Mouse (Mus musculus) neural tube, embryonic 15.5 days (tissue): ENCODE results near the gene Mta2. TPM values are rescaled to one million over a fixed set of nuclear protein-coding genes. Genes with fewer than 3 reads are reported as not detected.

Experiments
- ATAC-seq: fragments of 200-750 bp; cut with Nextera tagmentation; 2 replicates; pipeline ENCODE4 v1.8.0; 2017; ENCODE audit warnings: mild to moderate bottlenecking, moderate TSS enrichment, moderate library complexity; ENCODE audit not compliant: low FRiP score
- H3K27ac ChIP-seq: fragments of 300-500 bp; sonication (generic); replicated peaks from 2 replicates; pipeline ENCODE4 v1.5.1; 2015; ENCODE audit warnings: mild to moderate bottlenecking, inconsistent platforms
- H3K27me3 ChIP-seq: fragments of 300-500 bp; sonication (generic); replicated peaks from 2 replicates; pipeline ENCODE4 v1.6.1; 2015; ENCODE audit warnings: inconsistent platforms
- H3K36me3 ChIP-seq: fragments of 300-500 bp; sonication (generic); 2 replicates; pipeline ENCODE4 v1.6.1; 2015; ENCODE audit warnings: inconsistent platforms
- H3K4me1 ChIP-seq: fragments of 300-500 bp; sonication (generic); 2 replicates; pipeline ENCODE4 v1.6.1; 2015; ENCODE audit warnings: inconsistent platforms
- H3K4me2 ChIP-seq: fragments of 300-500 bp; sonication (generic); 2 replicates; pipeline ENCODE4 v1.6.1; 2015; ENCODE audit warnings: inconsistent platforms, mild to moderate bottlenecking, moderate library complexity
- H3K4me3 ChIP-seq: fragments of 300-500 bp; sonication (generic); replicated peaks from 2 replicates; pipeline ENCODE4 v1.5.1; 2015; ENCODE audit warnings: mild to moderate bottlenecking, inconsistent platforms
- H3K9ac ChIP-seq: fragments of 300-500 bp; sonication (generic); replicated peaks from 2 replicates; pipeline ENCODE4 v1.6.1; 2015; ENCODE audit warnings: mild to moderate bottlenecking, inconsistent platforms
- H3K9me3 ChIP-seq: fragments of 300-500 bp; sonication (generic); replicated peaks from 2 replicates; pipeline ENCODE4 v1.6.1; 2016; ENCODE audit warnings: inconsistent platforms
- WGBS: fragments of 180-500 bp; shearing (Covaris S2); methylation state at CpG from one replicate; pipeline ENCODE4 v1.1.7; 2015; ENCODE audit warnings: mixed read lengths; 5-methylcytosine and 5-hydroxymethylcytosine counted together
- polyA plus RNA-seq: library from polyadenylated mRNA; unstranded; fragments of >200 nt; fragmentation: Nextera tagmentation; extraction: Ambion mirVana; gene quantifications from 2 replicates; pipeline ENCODE4 v1.2.1, GENCODE M21; 2015

Mta2 gene
- polyA plus RNA-seq, 1 experiment from 2014 or later = 94.8 TPM

DNA sequence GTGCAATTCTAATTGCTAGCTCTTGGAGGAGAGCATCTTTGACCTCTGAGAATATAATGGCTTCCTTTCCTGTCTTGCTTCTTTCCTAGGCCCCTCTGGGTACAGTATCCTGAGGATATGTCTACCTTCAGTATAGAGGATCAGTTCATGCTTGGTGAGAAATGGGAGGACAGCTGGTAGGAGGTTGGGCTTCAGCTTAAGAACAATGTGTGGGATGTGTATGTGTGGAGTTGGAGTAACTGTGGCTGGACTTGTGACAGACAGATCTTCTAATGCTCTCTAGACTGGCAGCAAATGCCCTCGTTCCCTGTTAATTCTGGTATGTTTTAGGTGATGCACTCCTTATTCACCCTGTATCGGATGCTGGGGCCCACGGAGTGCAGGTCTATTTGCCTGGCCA is 27.5 kb upstream of the Mta2 start:
- Histone ChIP-seq H3K4me3 (no peak overlapping the region), H3K4me1 (no peaks in the 10 kb centered on the region), H3K27me3 (no peaks in the 10 kb centered on the region), H3K9ac (no peak overlapping the region), H3K27ac (no peak overlapping the region), H3K4me2 (no peak overlapping the region), H3K9me3 (no peaks in the 10 kb centered on the region), H3K36me3 (peaks cover 75% of the 10 kb centered on the region)
- WGBS = 98% methylated on average over 3 of the region's 3 CpGs
- ATAC-seq = no peak

DNA sequence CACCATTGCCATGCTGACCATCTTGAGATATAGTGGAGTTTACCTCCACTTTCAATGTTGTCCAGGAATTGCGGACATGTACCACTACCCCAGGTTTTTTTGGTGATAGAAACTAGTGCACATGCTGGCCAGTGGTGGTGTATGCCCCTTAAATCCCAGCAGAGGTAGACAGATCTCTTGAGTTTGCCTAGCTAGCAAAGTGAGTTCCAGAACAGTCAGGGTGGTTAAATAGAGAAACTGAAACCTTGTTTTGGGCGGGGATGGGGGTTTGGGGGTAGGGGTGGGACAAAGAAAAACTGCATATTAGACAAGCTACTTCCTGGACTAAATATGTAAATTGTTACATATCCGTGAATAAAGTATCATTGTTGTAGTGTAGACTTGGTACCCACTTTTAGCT is 22.7 kb upstream of the Mta2 start:
- Histone ChIP-seq H3K4me3 (no peak overlapping the region), H3K27me3 (no peaks in the 10 kb centered on the region), H3K27ac (no peak overlapping the region), H3K9me3 (no peaks in the 10 kb centered on the region), H3K4me1 (peaks cover 18% of the 10 kb centered on the region), H3K4me2 (no peak overlapping the region), H3K36me3 (peaks cover 37% of the 10 kb centered on the region), H3K9ac (no peak overlapping the region)
- no peak for ATAC-seq
- 90% methylated on average over 3 of the region's 3 CpGs for WGBS

GRCm38 (mm10) chr19:8919684-8920072 is 22.0 kb upstream of the Mta2 start:
- Histone ChIP-seq H3K27me3 (no peaks in the 10 kb centered on the region), H3K4me3 (peak overlapping the region; percentile 66), H3K9ac (peak overlapping the region; percentile 64), H3K27ac (peak overlapping the region; percentile 90), H3K4me1 (peaks cover 18% of the 10 kb centered on the region), H3K36me3 (peaks cover 30% of the 10 kb centered on the region), H3K4me2 (peak overlapping the region; percentile 67), H3K9me3 (no peaks in the 10 kb centered on the region)
- 0 out of 2 replicates have a peak, but pooled peaks have one; percentile 2 for ATAC-seq
- 51% methylated on average over 6 of the region's 6 CpGs for WGBS

DNA sequence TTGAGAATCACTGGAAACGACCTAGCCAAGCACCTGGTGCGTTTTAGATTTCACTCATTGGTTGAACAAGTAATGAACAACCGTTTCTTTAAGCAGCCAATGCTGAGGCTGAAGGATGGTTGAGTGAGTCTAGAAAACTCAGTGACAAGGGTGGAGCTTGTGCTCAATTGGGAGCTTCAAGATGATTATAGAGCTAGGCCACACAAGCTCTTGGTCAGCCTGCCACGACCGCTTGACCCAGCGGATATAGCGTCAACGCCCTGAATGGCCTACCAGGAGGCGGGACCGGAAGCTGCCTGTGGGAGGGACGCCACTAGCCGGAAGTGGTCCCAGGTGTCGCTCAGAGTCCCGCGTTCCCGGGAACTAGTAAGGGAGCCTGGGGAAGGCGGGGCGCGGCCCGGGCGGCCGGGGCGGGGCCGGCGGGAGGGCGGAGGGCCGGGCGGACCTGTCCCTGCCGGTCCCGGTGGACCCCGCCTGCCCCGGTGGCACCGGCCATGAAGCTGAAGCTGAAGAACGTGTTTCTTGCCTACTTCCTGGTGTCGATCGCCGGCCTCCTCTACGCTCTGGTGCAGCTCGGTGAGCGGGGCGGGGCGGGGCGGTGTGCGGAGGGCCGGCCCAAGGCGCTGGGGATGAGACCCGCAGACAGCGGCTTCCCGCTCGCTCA is 21.5 kb upstream of the Mta2 start, which contains the start of gene B3gat3:
TSS of gene B3gat3 (plus strand) at position 302 of the 664 bp plus-strand sequence.
- H3K9me3 ChIP-seq = no peaks in the 10 kb centered on the region
- H3K4me3 ChIP-seq = peak within 1 kb of the TSS; percentile 66
- H3K4me1 ChIP-seq = peaks cover 18% of the 10 kb centered on the region
- H3K27ac ChIP-seq = peak within 1 kb of the TSS; percentile 90
- H3K9ac ChIP-seq = peak within 1 kb of the TSS; percentile 64
- H3K27me3 ChIP-seq = no peaks in the 10 kb centered on the region
- peaks cover 25% of the 10 kb centered on the region for H3K36me3 ChIP-seq
- peak within 1 kb of the TSS; percentile 67 for H3K4me2 ChIP-seq
- ATAC-seq = peak; percentile 97
- whole genome bisulfite sequencing = 1% methylated on average over 50 of the region's 50 CpGs

DNA sequence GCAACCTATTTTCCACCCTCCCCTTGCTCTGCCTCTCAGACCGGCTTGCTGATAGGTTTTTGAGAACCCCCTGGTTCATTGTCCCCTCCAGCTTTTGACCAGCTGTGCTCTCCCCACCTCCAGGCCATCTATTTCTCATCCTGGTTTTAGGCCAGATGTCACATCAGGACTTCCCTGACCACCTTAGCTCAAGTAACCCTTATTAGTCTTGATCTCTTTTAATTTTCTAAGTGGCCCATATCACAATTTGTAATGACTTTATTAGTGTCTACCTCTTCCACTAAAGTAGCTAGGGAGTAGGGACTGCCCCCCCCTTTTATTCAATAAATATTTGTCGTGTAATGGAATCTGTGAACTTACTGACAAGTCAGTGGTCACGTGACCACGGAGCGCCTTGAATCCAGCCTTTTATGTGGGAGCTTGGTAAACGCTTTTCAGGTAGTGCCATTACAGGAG is 20.8 kb upstream of the Mta2 start:
- Histone ChIP-seq H3K4me1 (peaks cover 18% of the 10 kb centered on the region), H3K36me3 (peaks cover 24% of the 10 kb centered on the region), H3K4me2 (peak overlapping the region; percentile 67), H3K27ac (peak overlapping the region; percentile 90), H3K9ac (peak overlapping the region; percentile 64), H3K9me3 (no peaks in the 10 kb centered on the region), H3K27me3 (no peaks in the 10 kb centered on the region), H3K4me3 (peak overlapping the region; percentile 66)
- ATAC-seq = 0 out of 2 replicates have a peak, but pooled peaks have one; percentile 17
- WGBS = 1% methylated on average over 6 of the region's 6 CpGs

DNA sequence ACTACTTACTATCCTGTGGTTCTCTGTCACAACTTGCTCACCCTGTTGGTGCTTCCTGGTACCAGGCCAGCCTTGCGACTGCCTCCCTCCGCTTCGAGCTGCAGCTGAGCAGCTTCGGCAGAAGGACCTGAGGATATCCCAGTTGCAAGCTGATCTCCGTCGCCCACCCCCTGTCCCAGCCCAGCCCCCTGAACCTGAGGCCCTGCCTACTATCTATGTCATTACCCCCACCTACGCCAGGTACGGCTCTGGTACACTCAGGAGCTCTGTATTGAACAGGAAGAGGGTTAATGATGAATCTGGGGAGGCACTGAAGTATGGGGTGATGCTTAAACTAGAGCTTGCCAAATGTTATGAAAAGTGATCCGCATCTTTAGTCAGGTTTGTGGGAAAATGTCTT is 19.9 kb upstream of the Mta2 start:
- peaks cover 22% of the 10 kb centered on the region for H3K36me3 ChIP-seq
- no peaks in the 10 kb centered on the region for H3K9me3 ChIP-seq
- peak overlapping the region; percentile 66; the same call in 1 of the 2 replicates for H3K4me3 ChIP-seq
- H3K27ac ChIP-seq = no peak overlapping the region
- ATAC-seq = no peak
- H3K9ac ChIP-seq = no peak overlapping the region
- H3K27me3 ChIP-seq = no peaks in the 10 kb centered on the region
- H3K4me2 ChIP-seq = peak overlapping the region; percentile 67
- peaks cover 18% of the 10 kb centered on the region for H3K4me1 ChIP-seq
- WGBS = 87% methylated on average over 9 of the region's 9 CpGs

DNA sequence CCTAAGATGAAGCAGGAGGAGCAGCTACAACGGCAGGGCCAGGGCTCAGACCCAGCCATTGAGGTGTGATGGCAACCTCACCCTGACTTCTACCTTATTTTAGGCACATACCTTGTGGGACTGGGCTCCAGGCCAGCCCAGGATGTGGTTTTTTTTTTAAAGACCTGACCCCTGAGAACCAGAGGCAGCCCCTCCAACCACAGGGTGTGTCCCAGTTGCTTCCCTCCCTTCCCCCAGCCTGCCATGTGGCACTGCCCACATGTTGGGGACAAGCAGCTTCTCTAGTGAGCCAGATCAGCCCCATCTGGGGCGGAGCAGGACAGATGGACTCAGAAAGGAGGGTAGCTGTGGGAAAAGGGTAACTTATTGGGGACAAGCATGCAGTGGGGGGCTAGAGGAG is 14.9 kb upstream of the Mta2 start:
- 95% methylated on average over 2 of the region's 2 CpGs for WGBS
- peaks cover 26% of the 10 kb centered on the region for H3K4me1 ChIP-seq
- no peak overlapping the region for H3K4me2 ChIP-seq

GRCm38 (mm10) chr19:8927891-8928525 is 13.7 kb upstream of the Mta2 start:
- Histone ChIP-seq H3K36me3 (peaks cover 27% of the 10 kb centered on the region), H3K27me3 (no peaks in the 10 kb centered on the region), H3K4me1 (peaks cover 24% of the 10 kb centered on the region), H3K4me3 (no peak overlapping the region), H3K4me2 (no peak overlapping the region), H3K9ac (0 out of 2 replicates have a peak overlapping the region, but pooled peaks have one; percentile 3), H3K27ac (no peak overlapping the region), H3K9me3 (no peaks in the 10 kb centered on the region)
- WGBS = 90% methylated on average over 12 of the region's 12 CpGs
- ATAC-seq = no peak

More for the DNA sequence above, 14.9 kb upstream of the Mta2 start:
- ATAC-seq = no peak
- Histone ChIP-seq H3K27me3 (no peaks in the 10 kb centered on the region), H3K9me3 (no peaks in the 10 kb centered on the region), H3K36me3 (peaks cover 31% of the 10 kb centered on the region), H3K9ac (no peak overlapping the region), H3K4me3 (no peak overlapping the region), H3K27ac (no peak overlapping the region)

DNA sequence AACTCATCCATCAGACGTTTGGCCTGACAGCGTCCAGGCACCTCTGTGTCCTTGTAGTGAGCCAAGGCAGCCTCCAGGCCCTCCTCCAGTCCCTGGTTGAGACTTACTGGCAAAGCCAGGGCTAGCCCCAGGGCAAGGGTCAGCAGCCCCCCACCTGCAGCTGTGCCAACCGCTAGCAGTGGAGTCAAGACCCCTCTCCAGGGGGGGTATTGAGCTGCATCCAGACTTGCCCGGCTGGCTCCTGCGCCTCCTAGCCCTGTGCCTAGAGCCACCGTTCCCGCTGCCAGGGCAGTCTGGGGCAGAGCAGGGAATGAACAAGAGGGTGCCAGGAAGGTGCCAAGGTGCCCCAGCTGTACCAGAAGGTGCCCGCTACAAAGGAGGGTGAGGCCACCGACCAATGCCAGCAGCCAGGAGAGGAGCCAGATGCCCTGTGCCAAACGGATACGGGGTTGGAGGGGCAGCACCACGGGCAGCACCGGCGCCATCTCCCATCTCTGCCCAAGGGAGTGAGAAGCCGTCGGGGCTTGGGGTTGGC is 12.9 kb upstream of the Mta2 start:
- H3K9ac ChIP-seq = peak overlapping the region; percentile 50
- ATAC-seq = no peak; the same call in 1 of the 2 replicates
- 15% methylated on average over 16 of the region's 16 CpGs for WGBS
- H3K27me3 ChIP-seq = no peaks in the 10 kb centered on the region
- no peak overlapping the region; the same call in 1 of the 2 replicates for H3K27ac ChIP-seq
- H3K9me3 ChIP-seq = no peaks in the 10 kb centered on the region
- H3K36me3 ChIP-seq = peaks cover 22% of the 10 kb centered on the region
- H3K4me3 ChIP-seq = peak overlapping the region; percentile 52
- H3K4me2 ChIP-seq = peak overlapping the region; percentile 72
- H3K4me1 ChIP-seq = peaks cover 24% of the 10 kb centered on the region

DNA sequence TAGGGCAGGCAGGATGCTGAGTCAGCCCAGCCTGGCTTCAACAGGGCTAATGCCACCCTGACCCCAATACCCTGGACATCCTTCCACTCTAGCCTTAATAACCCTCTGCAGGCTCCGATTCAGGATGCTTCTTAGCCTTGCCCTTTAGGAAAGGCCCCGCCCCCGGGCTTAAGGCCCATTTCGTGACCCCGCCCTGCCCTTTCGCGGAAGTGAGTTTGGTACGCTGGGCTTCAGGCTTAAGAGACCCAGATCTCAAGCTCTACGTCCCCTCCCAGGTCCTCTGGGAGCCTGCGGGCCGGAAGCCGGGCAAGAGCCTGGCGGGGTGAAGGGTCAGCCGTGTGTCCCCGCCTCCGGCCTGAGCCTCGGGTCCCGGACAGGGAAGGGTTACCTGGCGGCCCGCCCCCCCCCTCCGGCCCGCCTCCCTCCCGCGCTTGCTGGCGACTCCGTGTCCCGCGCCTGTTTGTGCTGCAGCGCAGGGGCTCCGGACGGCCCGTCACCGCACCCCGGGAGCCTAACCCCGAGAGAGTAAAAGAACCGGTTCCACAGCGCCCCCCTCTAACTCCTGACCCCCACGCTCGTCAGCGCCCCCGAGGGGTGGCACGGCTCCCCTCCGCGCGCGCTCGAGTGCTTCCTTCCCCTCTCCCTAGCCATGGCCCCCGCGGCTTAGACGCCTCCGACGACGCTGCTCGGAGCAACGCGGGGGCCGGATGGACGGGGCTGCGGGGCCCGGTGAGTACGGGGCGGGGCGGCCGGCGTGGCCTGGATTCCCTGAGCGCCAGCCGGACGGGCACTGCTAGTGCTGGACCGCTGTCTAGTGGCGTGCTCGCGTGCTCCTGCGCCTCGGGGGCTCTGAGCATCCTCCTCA is 12.2 kb upstream of the Mta2 start, which contains the start of the genes Rom1 and Eml3:
TSS of gene Rom1 (minus strand) at position 133 of the 865 bp plus-strand sequence.
TSS of gene Eml3 (plus strand) at position 329 of the 865 bp plus-strand sequence.
- Histone ChIP-seq H3K27ac (peak within 1 kb of the TSS; percentile 60; the same call in 1 of the 2 replicates), H3K9ac (peak within 1 kb of the TSS; percentile 50), H3K4me2 (peak within 1 kb of the TSS; percentile 72), H3K4me1 (peaks cover 24% of the 10 kb centered on the region), H3K9me3 (no peaks in the 10 kb centered on the region), H3K36me3 (peaks cover 22% of the 10 kb centered on the region), H3K27me3 (no peaks in the 10 kb centered on the region), H3K4me3 (peak within 1 kb of the TSS; percentile 52)
- under 1% methylated on average over 58 of the region's 74 CpGs for WGBS
- ATAC-seq = peak; percentile 64

- ATAC-seq = no peak
- Histone ChIP-seq H3K4me1 (peaks cover 24% of the 10 kb centered on the region), H3K9me3 (no peaks in the 10 kb centered on the region), H3K4me2 (peak overlapping the region; percentile 72), H3K9ac (peak overlapping the region; percentile 50), H3K36me3 (peaks cover 22% of the 10 kb centered on the region), H3K27me3 (no peaks in the 10 kb centered on the region), H3K4me3 (peak overlapping the region; percentile 52), H3K27ac (0 out of 2 replicates have a peak overlapping the region, but pooled peaks have one; percentile 60)
- 11% methylated on average over 11 of the region's 11 CpGs for WGBS
Measured at GRCm38 (mm10) chr19:8930117-8930516, 11.6 kb upstream of the Mta2 start.
